Mouse (Mus musculus): Measurements from ENCODE around the gene Ap5z1.

DNA sequence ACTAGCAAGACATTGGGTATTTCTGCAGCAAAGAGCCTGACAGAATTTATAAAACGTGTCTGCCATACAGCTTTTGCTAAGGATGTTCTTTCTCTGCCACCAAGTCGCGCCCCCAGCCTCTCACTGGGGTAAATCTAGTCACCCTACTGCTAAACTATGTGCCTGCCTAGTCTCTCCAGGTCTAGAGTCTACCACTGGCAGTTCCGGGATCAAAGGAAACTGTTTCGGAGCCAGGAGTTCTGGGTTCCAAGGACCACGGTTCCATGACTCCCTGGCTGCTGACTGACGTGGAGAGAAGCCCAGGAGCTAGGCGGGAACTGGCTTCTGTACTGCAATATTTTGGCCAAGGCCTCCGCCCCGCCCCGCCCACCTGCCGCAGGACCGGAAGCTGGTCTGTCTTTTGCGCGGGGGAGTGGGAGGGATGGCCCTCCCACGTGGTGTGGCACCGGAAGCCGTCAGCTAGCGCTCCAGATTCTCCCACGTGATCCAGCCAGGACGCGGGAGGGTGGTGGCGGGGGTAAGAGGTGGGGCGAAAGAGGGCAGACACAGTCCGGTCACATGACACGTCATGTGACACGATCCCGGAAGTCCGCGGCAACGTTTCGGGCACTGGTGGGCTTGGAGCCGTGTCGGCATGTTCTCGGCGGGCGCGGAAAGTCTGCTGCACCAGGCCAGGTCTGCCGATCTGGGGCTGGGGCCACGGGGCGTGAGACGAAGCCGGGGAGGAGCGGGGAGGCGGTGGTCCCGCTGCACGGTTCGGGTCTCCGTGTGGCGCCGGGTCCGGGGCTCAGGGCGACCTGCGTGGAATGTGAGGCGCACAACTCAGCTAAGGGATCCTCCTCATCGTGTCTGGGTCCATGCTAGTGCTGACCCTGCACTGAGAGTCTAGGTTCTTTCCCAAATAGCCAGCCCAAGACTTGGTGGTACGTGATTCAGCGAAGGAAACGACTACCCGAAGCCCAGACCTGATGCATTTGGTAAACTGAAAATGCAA lies at the start of gene Ap5z1:
- no peak for TF ChIP-seq CTCF (IDR thresholded peaks at IDR 0.05; ENCODE audit: low read depth, low read length)
- TF ChIP-seq GATA1 (IDR thresholded peaks at IDR 0.05; ENCODE audit: borderline replicate concordance, low read length) = no peak
- no peak for TF ChIP-seq GATA2 (IDR thresholded peaks at IDR 0.05; ENCODE audit: borderline replicate concordance, low read depth, low read length)
- TF ChIP-seq TAL1 (conservative IDR thresholded peaks at IDR 0.05; ENCODE audit: low read depth, low read length) = no peak
- TF ChIP-seq POLR2AphosphoS5 (IDR thresholded peaks at IDR 0.05; ENCODE audit: insufficient replicate concordance, low read depth, low read length) = no peak
